Mouse (Mus musculus) heart, adult 9 months (tissue): ENCODE measurements around the gene Nsun5.
"Not testable (repeated sequence)": the region's sequence is repeated elsewhere in the genome, so short reads cannot be mapped to it uniquely, and the experiment has no call there.

Experiments
- DNase-seq, 2 experiments: peaks; one replicate each; pipeline ENCODE4 v3.0.0; 2022; ENCODE audit warnings: low spot score in 2 of 2

The Nsun5 gene

DNA sequence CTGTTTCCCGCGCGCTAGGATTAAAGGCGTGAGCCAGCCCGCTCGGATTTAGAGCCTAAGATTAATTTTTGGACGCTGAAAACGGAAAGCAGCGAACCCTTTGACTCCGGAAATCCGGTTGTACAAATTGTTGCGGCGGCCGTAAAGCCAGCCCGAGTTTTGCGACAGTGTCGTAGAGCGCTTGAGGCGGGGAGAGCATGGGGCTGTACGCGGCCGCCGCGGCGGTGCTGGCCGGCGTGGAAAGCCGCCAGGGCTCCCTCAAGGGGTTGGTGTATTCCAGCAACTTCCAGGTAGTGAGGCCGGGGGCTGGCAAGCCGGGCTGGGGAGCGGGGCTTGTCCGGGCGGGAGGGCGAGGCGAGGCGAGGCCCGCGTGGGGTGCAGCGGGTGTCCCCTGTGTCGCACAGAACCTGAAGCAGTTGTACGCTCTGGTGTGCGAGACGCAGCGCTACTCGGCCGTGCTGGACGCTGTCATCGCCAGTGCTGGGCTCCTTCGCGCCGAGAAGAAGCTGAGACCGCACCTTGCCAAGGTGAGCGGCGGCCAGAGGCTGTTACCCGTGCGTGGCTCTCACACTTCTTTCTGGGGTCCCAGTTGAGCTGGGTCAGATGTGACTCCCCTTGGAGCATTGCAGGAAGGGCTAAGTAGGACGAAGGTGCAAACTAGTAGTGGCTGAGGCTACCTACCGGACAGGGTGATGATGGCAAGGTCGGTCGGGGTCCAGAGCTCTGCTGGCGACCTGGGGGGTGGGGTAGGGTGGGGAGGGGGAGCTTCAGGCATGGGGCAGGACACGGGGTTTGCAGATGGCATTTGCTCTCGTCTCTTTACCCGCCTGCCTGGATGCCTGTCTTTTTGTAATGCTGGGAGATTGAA is at the start of gene Nsun5:
Nsun5 (plus strand) TSS at position 167 of the 868 bp plus-strand sequence.
- DNase-seq: peak; percentile 83 to 94

DNA sequence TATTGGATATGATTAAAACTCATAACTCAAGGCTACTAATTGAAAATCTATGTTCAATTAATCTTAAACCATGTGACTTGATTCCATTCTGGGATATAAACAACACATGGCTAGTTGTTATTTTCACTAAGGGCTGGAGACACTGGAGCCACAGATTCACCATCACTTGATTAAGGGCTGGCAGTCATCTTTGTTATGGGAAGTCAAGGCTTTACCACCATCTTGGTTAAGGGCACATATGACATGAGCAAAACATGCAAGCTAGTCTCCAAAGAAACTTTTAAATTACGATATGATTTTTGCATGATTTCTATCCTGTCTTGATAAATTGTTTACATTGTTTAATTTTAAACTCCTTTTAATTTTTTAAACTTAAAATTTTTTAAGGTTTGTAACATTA is 47.6 kb upstream of the Nsun5 start:
- no peak for DNase-seq

DNA sequence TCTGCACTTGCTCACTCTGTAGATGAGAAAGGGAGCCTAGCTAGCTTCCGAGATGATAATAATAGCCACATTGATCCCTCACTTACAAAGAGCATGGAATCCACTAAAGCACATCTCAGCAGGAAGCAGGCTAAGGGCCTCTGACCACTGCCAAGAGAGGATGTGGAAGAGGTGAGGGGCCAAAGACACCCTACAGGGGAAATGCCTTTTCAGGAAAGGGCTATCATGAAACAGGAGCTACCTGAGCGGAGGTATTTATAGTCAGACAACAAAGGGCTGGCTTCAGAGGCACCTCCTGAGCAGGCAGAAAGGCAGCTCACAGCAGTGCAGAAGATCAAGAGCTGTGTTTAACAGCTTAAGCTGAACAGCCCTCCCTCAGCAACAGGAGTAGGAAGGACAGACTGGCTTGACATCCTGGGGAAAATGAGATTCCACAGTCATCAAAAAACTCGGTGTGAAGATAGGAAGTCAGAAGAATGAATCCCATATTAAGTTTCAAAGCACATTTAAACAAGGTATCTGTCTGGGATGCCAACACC is 43.6 kb upstream of the Nsun5 start:
- no peak for DNase-seq

DNA sequence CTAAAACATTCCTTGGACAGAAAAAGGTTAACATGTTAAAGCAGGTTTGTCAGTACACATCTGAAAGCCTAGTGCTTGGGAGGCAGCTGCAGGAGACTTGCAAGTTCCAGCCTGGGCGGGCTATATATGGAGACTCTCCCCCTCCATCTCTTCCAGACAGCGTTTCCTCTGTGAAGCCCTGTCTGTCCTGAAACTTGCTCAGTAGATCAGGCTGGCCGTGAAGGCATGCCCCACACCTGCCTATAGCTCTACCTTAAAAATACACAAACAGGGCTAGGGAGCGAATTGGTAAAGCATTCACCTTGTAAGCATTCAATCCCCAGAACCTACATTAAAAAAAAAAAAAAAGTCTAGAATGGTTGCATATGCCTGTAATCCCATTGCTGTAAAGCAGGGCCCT is 40.3 kb upstream of the Nsun5 start:
- DNase-seq: no peak

DNA sequence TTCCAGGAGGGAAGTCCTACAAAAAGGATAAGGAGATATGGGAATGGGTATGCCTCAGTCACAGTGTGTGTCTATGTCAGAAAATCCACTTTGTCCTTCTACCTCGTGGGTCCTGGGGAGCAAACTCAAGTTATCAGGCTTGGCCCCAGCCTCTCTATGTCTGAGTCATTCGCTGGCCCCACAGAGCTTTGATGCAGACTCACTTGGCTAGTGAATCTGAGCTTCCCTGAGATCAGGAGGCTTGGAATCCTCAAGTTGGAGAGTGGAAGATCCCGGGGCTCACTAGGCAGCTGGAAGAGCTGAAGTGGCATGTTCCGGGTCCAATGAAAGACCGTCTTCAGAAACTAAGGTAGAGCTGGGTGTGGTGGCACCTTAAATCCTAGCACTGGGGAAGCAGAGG is 39.6 kb upstream of the Nsun5 start:
- no peak for DNase-seq

DNA sequence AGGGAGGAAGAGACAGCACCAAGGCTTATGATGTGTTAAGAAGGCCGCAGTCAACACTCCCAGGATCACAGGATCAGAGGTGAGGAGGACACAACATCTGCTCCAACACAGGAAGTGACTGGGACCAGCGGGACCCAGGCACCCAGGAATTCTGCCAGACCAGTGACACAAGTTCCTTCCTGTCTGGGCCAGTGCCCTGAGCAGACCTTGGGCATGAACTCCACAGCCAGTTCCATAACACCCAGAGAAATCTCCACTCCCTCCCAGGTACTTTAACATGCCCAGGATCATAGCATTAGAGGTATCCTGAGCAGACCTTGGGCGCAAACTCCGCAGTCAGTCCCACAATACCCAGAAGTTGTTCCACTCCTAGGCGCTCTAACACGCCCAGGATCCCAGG is 38.6 kb upstream of the Nsun5 start:
- DNase-seq: no peak

DNA sequence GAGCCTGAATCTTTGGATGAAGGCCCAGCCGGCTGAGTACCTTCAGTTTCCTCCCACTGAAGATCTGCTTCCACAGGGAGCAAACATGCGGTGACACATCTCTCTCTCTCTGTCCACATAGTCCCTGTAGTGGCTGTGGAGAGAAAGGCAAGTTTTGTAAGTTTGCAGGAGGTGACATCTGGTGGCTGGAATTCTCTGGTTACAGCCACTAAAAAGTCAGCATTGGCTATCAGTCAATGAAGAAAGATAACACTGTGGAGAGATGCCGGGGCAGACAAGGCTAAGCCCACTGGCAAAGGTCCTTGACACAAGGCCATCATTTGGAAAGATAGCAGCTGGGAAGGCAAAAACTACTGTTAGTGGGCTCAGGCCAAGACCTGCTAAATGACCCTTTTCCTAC is 32.2 kb upstream of the Nsun5 start:
- no peak for DNase-seq

DNA sequence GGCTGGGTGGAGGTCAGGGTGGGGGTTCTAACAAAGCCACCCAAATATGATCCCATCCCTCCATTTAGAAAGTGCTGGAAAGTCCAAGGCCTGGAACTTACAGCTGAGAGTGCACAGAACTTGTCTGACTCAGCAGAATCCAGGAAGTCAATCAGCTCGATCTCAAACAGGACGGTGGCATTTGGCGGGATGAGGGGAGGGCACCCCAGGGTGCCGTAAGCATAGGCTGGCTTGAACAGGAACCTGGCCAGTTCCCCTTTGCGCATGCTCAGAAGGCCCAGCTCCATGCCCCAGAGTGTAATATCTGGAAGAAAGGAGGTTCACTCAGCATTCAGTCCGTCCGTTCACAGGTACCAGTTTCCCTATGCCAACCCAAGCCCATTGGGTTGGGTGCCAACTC is 23.8 kb upstream of the Nsun5 start:
- DNase-seq: no peak

DNA sequence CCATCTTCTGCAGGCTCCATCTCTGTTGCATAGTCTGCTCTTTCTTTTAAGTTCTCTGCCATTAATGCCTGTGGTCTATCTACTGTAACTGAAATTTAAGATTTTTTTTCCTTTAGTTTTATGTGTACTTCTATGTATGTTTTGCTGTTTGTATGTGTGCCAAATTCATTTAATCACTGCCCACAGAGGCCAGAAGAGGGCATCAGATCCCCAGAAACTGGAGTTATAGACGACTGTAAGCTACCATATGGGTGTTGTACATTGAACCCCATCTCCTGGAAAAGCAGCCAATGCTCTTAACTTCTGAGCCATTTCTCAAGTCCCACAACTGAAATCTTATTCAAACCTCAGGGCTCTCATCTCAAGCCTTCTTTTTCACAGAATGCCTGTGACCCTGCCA is 23.3 kb upstream of the Nsun5 start:
- DNase-seq: no peak

DNA sequence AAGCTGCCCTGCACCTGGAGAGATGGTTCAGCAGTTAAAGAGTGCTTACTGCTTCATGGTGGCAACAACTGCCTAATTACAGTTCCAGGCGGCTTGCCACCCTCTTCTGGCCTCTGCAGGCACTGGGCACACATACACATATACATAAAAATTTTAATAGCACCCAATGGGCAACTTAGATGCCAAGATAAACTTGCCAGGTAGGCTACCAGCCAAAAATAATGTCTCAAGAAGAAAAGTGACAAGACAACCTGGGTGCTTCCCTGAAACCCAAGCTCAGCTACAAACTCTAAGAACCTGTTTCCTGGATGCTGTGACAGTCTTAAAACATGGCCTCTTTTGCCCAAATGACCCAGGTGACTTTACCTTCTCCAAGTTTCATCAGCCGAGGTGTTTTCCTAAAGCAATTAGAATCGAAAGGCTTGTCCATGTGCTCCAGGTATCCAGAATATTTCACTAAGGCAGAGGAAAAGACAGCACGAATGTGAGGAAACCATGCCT is 22.2 kb upstream of the Nsun5 start:
- no peak for DNase-seq

DNA sequence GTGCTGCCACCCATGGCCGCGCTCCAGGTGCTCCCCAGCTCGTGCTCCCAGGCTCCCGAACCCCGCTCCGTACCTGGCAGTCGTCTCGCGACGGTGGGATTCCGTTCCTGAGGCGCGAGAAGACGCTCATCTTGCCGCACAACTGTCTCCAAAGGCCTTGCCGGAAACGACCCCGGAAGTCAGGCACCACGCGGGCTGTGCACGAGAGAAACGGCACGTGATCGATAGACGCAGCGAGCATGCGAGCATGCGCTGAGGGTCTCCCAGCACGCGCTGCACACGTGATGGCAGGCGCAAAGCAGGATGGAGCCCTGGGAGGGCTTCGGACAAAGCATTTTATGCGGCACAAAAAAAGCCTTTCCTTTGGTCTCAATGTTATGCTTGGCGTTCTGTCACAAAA is 19.9 kb upstream of the Nsun5 start, which contains the start of gene Fkbp6:
Fkbp6 (minus strand) TSS at position 183 of the 400 bp plus-strand sequence.
- no peak for DNase-seq

DNA sequence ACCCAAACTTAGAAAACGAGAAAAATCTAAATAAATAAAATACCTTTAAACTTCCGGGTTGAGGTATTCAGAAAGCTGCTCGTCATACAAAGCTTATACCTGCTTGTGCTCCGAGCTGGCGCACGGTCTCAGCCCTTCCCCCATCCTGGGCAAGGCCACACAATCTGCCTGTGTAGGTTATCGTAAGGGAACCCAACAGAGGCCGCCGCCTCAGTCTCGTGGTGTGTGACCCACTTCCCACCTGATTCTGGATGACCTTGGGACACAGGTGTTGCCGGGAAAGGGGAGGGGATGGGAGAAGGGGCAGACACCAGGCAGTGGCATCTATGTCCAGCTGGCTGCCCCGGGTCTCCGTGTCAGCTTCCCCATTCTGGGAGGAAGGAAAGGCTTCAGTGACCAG is 18.1 kb upstream of the Nsun5 start:
- DNase-seq: no peak

DNA sequence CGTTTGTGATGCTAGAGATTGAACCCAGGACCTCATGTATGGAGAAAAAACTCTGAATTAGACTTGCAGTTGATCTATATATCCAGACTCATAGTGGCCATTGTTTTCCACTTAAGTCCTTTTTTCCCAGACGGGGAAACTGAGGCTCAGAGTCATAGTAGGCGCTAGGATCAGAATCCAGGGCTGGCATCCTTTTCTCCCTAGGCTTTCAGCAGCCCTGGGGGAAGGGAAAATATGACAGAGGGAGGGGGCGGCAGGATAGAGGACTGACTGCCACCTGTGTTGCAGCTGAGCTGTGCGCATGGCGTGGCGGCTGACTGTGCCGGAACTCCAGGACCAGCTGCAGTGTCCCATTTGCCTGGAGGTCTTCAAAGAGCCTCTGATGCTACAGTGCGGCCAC is 16.8 kb upstream of the Nsun5 start, which contains the start of gene Trim50:
Trim50 (plus strand) TSS at position 301 of the 400 bp plus-strand sequence.
- DNase-seq: no peak

DNA sequence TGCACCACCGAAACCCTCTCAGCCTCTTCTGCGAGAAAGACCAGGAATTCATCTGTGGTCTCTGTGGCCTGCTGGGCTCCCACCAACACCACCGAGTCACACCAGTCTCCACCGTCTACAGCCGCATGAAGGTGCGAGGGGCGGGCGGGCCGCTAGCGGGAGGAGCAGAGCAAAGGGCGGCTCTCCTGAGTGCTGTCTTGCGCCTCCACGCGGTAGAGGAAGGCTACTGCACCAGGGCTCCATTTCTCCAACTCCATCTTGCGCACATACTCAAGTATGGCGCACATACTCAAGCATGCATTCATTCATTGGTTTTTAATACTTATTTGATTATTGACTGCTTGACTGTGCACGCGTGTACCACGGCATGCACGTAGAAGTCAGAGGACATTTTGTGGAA is 16.2 kb upstream of the Nsun5 start:
- no peak for DNase-seq

DNA sequence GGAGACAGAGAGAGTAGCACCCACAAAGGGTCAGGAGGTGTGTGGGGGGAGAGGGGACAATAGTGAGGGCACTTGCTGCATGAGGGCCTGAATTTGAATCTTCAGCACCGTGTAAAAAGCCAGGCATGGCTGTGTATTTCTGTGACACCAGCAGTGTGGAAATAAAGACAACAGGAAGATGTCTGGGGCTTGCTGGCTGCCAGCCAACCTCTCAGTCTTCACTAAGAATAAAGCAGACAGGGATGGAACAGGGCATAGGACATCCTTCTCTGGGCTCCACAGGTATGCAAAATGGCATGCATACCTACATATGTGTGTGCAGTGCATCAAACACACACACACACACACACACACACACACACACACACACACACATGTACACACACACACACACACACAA is 13.7 kb upstream of the Nsun5 start:
- no peak for DNase-seq

DNA sequence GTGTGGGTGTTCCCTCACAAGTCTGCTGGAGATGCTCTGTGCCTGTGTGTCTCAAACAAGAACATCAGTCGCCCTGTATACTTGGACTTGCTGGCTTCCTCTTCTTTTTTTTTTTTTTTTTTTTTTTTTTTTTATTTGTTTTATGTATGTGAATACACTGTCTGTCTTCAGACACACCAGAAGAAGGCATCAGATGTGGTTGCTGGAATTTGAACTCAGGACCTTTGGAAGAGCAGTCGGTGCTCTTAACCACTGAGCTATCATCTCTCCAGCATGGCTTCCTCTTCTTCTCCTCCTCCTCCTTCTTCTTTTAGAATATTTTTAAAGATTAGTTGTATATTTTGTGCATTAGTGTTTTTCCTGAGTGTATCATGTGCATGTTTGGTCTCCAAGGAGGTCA is 12.2 kb upstream of the Nsun5 start:
- DNase-seq: peak; percentile 34 to 49

DNA sequence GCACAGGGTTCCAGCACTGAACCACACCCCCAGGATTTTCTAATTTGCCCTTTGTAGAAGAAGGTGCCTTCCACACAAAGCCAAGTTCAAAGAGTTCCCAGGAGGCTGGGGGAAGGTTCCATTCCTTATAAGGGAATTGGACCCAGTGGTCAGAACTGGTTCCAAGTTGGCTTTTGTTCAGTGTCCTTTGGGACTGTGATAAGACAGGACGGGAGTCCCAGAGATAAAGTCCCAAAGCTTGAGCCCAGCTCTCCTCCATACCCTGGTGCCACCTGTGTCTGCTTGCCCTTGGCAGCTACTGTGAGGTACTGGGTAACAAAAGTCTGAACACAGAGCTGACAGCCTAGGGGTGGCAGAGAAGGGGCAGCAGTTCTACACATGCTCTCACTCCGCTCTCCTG is 10.0 kb upstream of the Nsun5 start:
- peak; percentile 80 to 82 for DNase-seq

DNA sequence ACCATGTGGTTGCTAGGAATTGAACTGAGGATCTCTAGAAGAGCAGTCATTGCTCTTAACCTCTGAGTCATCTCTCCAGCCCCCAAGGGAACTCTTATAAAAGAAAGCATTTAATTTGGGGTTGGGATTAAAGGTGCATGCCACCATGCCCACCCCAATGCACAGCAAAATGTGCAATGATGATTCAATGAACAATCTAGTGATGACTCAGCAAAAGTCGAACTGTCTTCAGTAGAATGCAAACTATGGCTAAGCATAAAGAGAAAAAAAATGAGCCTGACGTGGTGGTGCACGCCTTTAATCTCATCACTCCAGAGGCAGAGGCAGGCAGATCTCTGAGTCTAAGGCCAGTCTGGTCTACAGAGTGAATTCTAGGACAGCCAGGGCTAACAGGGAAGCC is 7.2 kb upstream of the Nsun5 start:
- no peak for DNase-seq

DNA sequence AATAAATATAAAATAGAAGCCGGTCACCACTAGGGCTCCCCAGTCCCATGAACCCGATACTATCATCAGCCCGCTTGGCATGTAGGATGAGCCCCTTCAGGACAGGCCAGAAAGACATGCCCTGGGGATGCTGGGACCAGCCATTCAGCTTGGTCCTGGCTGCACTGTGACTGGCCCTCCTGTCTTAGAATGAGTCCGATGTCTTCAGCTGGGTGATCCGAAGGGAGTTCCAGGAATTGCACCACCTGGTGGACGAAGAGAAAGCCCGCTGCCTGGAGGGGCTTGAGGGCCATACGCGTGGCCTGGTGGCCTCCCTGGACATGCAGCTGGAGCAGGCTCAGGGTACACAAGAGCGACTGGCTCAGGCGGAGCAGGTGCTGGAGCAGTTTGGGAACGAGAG is 6.2 kb upstream of the Nsun5 start:
- no peak for DNase-seq

DNA sequence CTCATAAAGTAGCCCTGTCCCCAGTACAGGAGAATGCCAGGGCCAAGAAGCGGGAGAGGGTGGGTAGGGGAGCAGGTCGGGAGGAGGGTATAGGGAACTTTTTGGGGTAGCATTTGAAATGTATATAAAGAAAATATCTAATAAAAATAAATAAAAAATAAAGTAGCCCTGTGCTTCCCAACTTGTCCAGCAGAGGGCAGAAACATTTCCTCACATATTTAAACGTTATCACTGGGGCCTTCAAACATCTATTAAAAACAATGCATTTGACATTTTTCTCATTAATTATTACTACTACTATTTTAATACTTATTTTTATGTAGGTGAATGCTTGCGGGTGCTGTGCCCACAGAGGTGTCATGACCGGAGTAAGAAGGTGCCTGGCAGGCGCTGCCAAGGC is 1.9 kb upstream of the Nsun5 start:
- DNase-seq: no peak

DNA sequence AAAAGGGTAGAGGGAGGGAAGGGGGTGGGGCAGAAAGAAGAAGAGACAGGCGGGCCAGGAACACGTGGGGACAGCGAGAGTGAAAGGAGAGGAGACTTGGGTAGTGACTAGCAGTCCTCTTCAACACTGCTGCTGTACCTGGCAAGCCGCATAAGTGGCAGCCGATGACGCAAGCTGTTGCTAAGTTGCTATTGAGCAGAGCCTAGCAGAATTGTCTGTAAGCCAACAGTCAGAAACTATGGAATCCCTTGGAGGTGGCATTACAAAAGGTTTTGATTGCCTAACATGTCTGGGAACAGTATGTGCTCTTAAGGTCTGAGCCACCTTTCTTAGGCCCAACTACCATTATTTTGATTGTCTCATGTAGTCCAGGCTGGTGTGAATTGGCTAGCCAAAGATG is 1.4 kb upstream of the Nsun5 start:
- no peak for DNase-seq

DNA sequence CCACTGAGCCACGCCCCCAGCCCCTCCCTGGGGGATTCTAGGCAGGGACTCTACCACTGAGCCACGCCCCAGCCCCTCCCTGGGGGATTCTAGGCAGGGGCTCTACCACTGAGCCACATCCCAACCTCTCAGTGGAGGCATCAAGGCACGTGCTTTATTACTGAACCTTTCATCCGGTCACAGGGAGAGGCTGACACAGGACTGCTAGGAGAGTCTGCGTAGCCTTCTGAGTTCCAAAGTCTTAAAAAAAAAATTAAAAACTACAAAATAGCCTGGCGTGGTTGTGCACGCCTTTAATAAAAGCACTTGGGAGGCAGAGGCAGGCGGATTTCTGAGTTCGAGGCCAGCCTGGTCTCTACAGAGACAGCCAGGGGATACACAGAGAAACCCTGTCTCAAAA is 557 bp upstream of the Nsun5 start:
- not testable (repeated sequence) for DNase-seq

DNA sequence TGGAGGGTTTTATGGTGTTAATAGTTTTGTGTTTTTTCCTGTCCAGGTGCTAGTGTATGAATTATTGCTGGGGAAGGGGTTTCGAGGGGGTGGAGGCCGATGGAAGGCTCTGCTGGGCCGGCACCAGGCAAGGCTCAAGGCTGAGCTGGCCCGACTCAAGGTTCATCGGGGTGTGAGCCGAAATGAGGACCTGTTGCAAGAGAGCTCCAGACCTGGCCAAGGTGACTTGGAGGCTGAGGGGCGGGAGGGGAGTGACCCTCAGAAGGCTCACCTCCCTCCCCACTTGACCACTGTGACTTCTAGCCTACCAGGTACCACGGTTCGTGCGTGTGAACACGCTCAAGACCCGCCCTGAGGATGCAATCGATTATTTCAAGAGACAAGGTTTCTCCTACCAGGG is 1.4 kb downstream of the Nsun5 start:
- DNase-seq: no peak
